Mouse (Mus musculus): ENCODE measurements around the gene Gm21860. TPM values are rescaled to one million over a fixed set of nuclear protein-coding genes. Genes with fewer than 3 reads are reported as not detected.
"Not testable (repeated sequence)": the region's sequence is repeated elsewhere in the genome, so short reads cannot be mapped to it uniquely, and the experiment has no call there.

Gm21860 gene
- polyA plus RNA-seq, 1 experiment from 2014 or later, result not detected

- not testable (repeated sequence) for H3K4me3 ChIP-seq; H3K27me3 ChIP-seq; H3K36me3 ChIP-seq; H3K27ac ChIP-seq; H3K4me2 ChIP-seq (replicated peaks); H3K9ac ChIP-seq; H3K4me1 ChIP-seq; H3K9me3 ChIP-seq; ATAC-seq (ENCODE audit: insufficient number of reproducible peaks, insufficient read depth, low FRiP score, low TSS enrichment)
- 83% methylated on average over 13 of the region's 13 CpGs for WGBS
Measured at GRCm38 (mm10) chrY:90719403-90720232, 35.0 kb downstream of the Gm21860 start.

- not testable (repeated sequence) for H3K4me2 ChIP-seq (replicated peaks); H3K9me3 ChIP-seq; H3K27me3 ChIP-seq; H3K27ac ChIP-seq; H3K4me1 ChIP-seq; H3K9ac ChIP-seq; H3K4me3 ChIP-seq; H3K36me3 ChIP-seq
- ATAC-seq (ENCODE audit: insufficient number of reproducible peaks, insufficient read depth, low FRiP score, low TSS enrichment), result peak; percentile 90
- WGBS, result 72% methylated on average over 22 of the region's 22 CpGs
Measured at GRCm38 (mm10) chrY:90718583-90719402, 35.8 kb downstream of the Gm21860 start.

GRCm38 (mm10) chrY:90718021-90718420 lies 36.6 kb downstream of the Gm21860 start:
- ATAC-seq (ENCODE audit: insufficient number of reproducible peaks, insufficient read depth, low FRiP score, low TSS enrichment); H3K4me2 ChIP-seq (replicated peaks); H3K9ac ChIP-seq; H3K27me3 ChIP-seq; H3K27ac ChIP-seq; H3K9me3 ChIP-seq; H3K36me3 ChIP-seq; H3K4me3 ChIP-seq; H3K4me1 ChIP-seq: not testable (repeated sequence)
- 81% methylated on average over 9 of the region's 9 CpGs for WGBS

GRCm38 (mm10) chrY:90717496-90717895 lies 37.1 kb downstream of the Gm21860 start:
- not testable (repeated sequence) for H3K27ac ChIP-seq; H3K27me3 ChIP-seq; H3K4me3 ChIP-seq; H3K4me2 ChIP-seq (replicated peaks); H3K4me1 ChIP-seq; ATAC-seq (ENCODE audit: insufficient number of reproducible peaks, insufficient read depth, low FRiP score, low TSS enrichment); H3K9me3 ChIP-seq; H3K36me3 ChIP-seq; H3K9ac ChIP-seq
- 68% methylated on average over 7 of the region's 7 CpGs for WGBS

Other genes starting within 250 kb of the Gm21860 start
- gene Gm47283, start 29.9 kb upstream of the Gm21860 start, polyA plus RNA-seq (2016; fragmentation: Nextera tagmentation; extraction: Ambion mirVana), result not detected in 2 replicates
- not detected in 2 replicates for gene Gm21748, start 84.4 kb upstream of the Gm21860 start, polyA plus RNA-seq (2016; fragmentation: Nextera tagmentation; extraction: Ambion mirVana)

Data from embryonic facial prominence, embryonic 12.5 days (tissue).